Mouse (Mus musculus) erythroid progenitor cell, adult 5-6 weeks (primary cell): Measurements from ENCODE around the gene Taf5. TPM values are rescaled to one million over a fixed set of nuclear protein-coding genes. Genes with fewer than 3 reads are reported as not detected.

Source experiments
- ATAC-seq: replicated peaks from 2 replicates; pipeline ENCODE4 v1.8.0; 2016; ENCODE audit warnings: moderate number of reproducible peaks, mild to moderate bottlenecking, moderate TSS enrichment, inconsistent platforms; ENCODE audit not compliant: poor library complexity, low FRiP score, severe bottlenecking
- total RNA-seq, 2 experiments: library from RNA; stranded (forward) in 1 of 2; stranded (reverse) in 1 of 2; fragments of 150-400 nt in 1 of 2; fragments of 186-747, 209-891 nt in 1 of 2; gene quantifications; 2 replicates each; pipeline versions ENCODE4 v1.2.3 to v1.2.4; 2015 to 2017; ENCODE audit warnings: low replicate concordance in 2 of 2

Taf5 gene
- total RNA-seq (2015; ENCODE audit: low replicate concordance) = 19.5 and 19.7 TPM in 2 replicates
- 26.1 and 28.5 TPM in 2 replicates for total RNA-seq (2017; ENCODE audit: low replicate concordance)

- ATAC-seq = peak; percentile 85
Observed at GRCm38 (mm10) chr19:47067096-47067882, at the start of gene Taf5. Gene Taf5 (plus strand): TSS chr19:47067746.

- no peak for ATAC-seq
Observed at GRCm38 (mm10) chr19:47017831-47018230, 49.7 kb upstream of the Taf5 start.

- no peak for ATAC-seq
Observed at GRCm38 (mm10) chr19:47018330-47018729, 49.2 kb upstream of the Taf5 start.

GRCm38 (mm10) chr19:47019326-47019725 lies 48.2 kb upstream of the Taf5 start:
- no peak for ATAC-seq

GRCm38 (mm10) chr19:47022709-47023108 lies 44.8 kb upstream of the Taf5 start:
- ATAC-seq = no peak

- ATAC-seq = no peak
Observed at GRCm38 (mm10) chr19:47023546-47023945, 44.0 kb upstream of the Taf5 start.

GRCm38 (mm10) chr19:47024954-47025353 lies 42.6 kb upstream of the Taf5 start:
- ATAC-seq = no peak

GRCm38 (mm10) chr19:47026513-47026912 lies 41.0 kb upstream of the Taf5 start:
- no peak for ATAC-seq

- ATAC-seq = no peak
Observed at GRCm38 (mm10) chr19:47029796-47030195, 37.8 kb upstream of the Taf5 start.

GRCm38 (mm10) chr19:47031770-47032169 lies 35.8 kb upstream of the Taf5 start:
- no peak for ATAC-seq

GRCm38 (mm10) chr19:47034916-47035315 lies 32.6 kb upstream of the Taf5 start:
- no peak for ATAC-seq

- ATAC-seq = no peak
Observed at GRCm38 (mm10) chr19:47036596-47036995, 30.9 kb upstream of the Taf5 start.

GRCm38 (mm10) chr19:47040720-47041473 lies 26.6 kb upstream of the Taf5 start:
- ATAC-seq = no peak

GRCm38 (mm10) chr19:47043608-47044007 lies 23.9 kb upstream of the Taf5 start:
- no peak for ATAC-seq

GRCm38 (mm10) chr19:47046343-47046742 lies 21.2 kb upstream of the Taf5 start:
- no peak for ATAC-seq

GRCm38 (mm10) chr19:47047236-47047833 lies 20.2 kb upstream of the Taf5 start:
- no peak for ATAC-seq

- no peak for ATAC-seq
Observed at GRCm38 (mm10) chr19:47049061-47049460, 18.5 kb upstream of the Taf5 start.

GRCm38 (mm10) chr19:47049840-47050239 lies 17.7 kb upstream of the Taf5 start:
- ATAC-seq = no peak

GRCm38 (mm10) chr19:47050271-47051032 lies 17.1 kb upstream of the Taf5 start, which contains the start of gene Pcgf6:
Gene Pcgf6 (minus strand): TSS chr19:47050906.
- peak; percentile 85 for ATAC-seq

- no peak for ATAC-seq
Observed at GRCm38 (mm10) chr19:47052927-47053326, 14.6 kb upstream of the Taf5 start.
